Mouse (Mus musculus) embryonic fibroblast, embryonic 13.5 days (primary cell): ENCODE results near the gene Olfr692.

Source experiments
- CTCF ChIP-seq: IDR thresholded peaks from 2 replicates; pipeline ENCODE4 v1.5.1; 2011; ENCODE audit warnings: mild to moderate bottlenecking, control low read depth, low read length, moderate library complexity, borderline replicate concordance; ENCODE audit not compliant: insufficient read depth
- POLR2A ChIP-seq: IDR thresholded peaks from 2 replicates; pipeline ENCODE4 v1.6.1; 2011; ENCODE audit warnings: low read depth, mild to moderate bottlenecking, control low read depth, low read length, moderate library complexity

- TF ChIP-seq CTCF, result no peak
- no peak for TF ChIP-seq POLR2A
These were observed 27.2 kb downstream of the Olfr692 start for GRCm38 (mm10) chr7:105395131-105395820.
